Mouse (Mus musculus): Measurements from ENCODE around the gene Ncs1.

Ncs1 gene

GRCm38 (mm10) chr2:31282266-31282665 lies 36.6 kb downstream of the Ncs1 start:
- DNase-seq, result no peak

GRCm38 (mm10) chr2:31282880-31283279 lies 37.3 kb downstream of the Ncs1 start:
- DNase-seq, result no peak

DNA sequence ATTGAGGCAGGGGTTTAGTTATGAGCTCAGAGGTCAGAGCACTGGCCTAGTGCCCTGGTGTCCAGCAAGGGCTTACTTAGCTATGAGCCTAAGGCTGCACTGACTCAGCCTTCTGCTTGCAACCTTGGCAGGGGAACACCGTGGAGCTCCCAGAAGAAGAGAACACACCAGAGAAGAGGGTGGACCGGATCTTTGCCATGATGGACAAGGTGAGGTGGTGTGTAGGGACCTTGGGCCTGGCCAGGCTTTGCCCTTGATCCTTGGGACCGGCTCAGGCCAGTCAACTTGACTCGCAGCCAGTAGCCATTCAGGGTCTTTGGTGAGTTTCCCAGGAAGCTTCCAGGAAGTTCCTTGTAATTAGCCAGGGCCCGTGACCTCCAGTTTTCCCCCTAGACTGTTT lies 38.9 kb downstream of the Ncs1 start:
- DNase-seq, result no peak

GRCm38 (mm10) chr2:31291421-31291820 lies 45.8 kb downstream of the Ncs1 start:
- DNase-seq, result peak; percentile 81

- DNase-seq, result peak; percentile 90
These were observed 49.4 kb downstream of the Ncs1 start for GRCm38 (mm10) chr2:31294985-31295384.

GRCm38 (mm10) chr2:31296395-31296794 lies 50.8 kb downstream of the Ncs1 start:
- no peak for DNase-seq

GRCm38 (mm10) chr2:31297602-31298268 lies 52.1 kb downstream of the Ncs1 start:
- DNase-seq, result peak; percentile 61

DNA sequence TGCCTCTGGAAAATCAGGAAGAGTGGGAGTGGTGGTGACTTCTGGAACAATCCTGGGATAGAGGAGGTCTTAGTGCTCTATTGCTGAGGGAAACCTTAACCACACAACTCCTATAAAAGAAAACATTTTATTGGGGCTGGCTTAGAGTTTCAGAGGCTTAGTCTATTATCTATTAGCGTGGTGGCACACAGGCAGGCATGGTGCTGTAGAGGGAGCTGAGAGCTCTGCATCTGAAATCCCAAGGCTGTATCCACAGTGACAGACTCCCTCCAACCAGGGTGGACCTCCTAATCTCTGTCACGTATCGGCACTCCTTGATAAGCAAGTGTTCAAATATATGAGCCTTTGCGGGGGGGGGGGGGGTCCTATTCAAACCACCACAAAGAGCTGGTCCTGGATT lies 53.2 kb downstream of the Ncs1 start:
- DNase-seq, result no peak

GRCm38 (mm10) chr2:31299266-31299665 lies 53.6 kb downstream of the Ncs1 start:
- peak; percentile 22 for DNase-seq

GRCm38 (mm10) chr2:31299996-31300395 lies 54.4 kb downstream of the Ncs1 start:
- DNase-seq, result no peak

GRCm38 (mm10) chr2:31303177-31303576 lies 57.6 kb downstream of the Ncs1 start:
- DNase-seq, result no peak

- no peak for DNase-seq
These were observed 58.6 kb downstream of the Ncs1 start for GRCm38 (mm10) chr2:31304191-31304590.

DNA sequence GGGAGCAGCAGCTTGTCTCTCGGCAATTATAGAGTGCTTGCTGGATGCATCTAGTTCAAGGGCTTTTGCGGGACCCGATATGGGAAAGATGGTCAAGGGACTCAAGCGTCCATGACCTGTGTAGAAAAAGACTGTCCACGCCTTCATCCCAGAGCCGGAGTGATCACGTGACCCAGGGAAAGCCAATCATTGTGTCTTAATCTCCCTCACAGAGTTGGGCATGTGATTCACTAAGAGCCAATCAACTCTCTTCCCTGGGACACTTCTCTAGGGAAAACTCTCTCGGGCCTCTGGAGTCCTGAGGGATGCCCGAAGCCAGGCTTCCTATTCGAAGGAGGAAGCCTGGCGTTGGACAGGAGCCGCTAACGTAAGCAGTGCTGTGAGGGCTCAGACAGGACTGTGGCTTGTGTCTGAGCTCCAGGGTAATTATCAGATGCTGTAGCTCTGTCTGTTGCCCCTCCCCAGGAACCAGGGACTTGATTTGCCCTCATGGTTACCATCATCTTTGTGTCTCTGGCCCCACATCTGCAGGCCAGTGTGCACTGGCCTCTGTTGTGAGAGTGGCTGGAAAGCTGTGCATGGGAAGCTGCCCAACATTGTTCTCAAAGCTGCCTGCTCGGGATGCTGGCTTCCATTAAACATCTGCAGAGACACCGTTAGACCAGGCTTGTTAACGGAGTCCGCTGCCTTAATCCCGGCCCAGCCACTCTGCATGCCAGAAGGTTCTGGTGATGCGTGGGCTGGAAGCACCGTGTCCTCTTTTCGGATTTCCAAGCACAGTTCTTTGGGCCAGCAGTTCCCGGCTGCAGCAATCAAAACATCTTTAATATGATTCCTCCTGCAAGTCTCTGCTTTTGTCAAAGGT lies 59.4 kb downstream of the Ncs1 start:
- DNase-seq, result no peak

- peak; percentile 85 for DNase-seq
These were observed 60.1 kb downstream of the Ncs1 start for GRCm38 (mm10) chr2:31305684-31306083.

DNA sequence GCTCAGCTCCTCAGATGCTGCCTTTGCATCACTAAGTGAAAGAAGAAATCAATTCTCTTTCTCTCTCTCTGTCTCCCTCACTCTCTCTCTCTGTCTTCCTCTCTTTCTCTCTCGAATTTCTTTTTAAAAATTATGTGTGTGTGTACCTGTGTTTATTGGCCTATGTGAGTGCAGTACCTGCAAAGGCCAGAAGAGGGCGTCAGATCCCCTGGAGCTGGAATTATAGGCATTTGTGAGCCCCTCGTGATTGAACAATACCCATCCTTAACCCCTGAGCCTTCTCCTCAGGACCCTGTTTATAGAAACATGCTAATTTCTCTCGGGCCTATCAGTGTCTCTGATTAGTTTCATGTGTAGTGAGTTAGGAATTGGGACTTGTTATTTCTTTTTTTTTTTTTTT lies 62.6 kb downstream of the Ncs1 start:
- DNase-seq, result no peak

- DNase-seq, result no peak
These were observed 63.9 kb downstream of the Ncs1 start for GRCm38 (mm10) chr2:31309549-31309948.

DNA sequence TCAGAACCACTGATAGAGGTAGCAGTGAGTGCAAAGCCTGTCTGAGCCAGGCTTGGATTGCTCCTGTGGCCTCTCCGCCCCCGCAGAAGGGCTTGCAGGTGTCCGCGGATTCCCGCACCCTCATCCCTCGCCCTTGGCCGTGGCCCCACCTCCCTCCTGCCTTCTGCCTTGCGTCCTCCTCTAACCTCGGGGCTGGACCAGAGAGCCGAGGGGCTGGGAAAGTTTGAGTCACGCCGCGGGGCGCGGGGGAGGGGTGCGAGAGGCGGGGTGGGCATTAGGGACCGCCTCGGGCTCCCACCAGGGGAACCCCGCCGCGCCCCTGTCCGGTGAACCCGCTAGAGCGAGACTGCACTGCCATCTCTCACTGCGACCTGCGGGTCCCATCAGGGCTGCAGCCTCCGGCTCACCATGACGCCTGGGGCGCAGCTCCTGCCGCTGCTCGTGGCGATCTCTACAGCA lies 68.4 kb downstream of the Ncs1 start, which contains the start of gene Hmcn2:
TSS of gene Hmcn2 (plus strand) at position 409 of the 459 bp plus-strand sequence.
- no peak for DNase-seq

DNA sequence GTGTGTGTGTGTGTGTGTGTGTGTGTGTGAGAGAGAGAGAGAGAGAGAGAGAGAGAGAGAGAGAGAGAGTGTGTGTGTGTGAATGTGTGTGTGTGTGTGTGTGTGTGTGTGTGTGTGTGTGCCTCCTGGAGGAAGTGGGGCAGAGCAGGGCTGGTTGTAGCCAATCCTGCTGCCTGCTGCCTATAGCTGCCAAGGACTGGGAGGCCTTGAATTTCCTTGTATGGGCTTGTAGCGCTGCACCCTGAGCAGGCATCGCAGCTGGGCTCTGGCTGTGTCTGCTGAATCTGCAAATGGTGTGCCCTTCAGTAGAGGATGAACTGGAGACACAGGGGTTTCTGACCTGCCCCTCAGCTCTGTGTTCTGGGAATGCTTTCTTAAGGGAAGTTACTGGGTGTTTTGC lies 72.5 kb downstream of the Ncs1 start:
- DNase-seq, result no peak

GRCm38 (mm10) chr2:31319200-31319599 lies 73.6 kb downstream of the Ncs1 start:
- no peak for DNase-seq

DNA sequence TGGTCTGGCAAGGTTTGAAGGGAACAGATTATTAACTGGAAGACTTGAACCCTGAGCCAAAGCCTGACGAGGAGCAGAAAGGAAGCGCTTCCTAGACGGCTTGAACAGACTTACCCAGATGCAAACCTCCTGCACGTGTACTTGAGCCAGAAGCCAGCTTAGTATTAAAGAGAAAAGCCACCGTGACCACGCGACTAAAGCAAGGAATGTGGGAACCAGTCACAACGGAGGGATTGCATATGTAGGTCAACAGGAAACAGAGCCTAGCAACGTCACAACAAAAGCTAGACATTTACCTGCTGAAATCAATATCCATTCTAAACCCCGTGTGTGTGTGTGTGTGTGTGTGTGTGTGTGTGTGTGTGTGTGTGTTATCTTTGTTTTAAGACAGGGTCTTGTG lies 81.6 kb downstream of the Ncs1 start:
- DNase-seq, result no peak

- DNase-seq, result no peak
These were observed 92.2 kb downstream of the Ncs1 start for GRCm38 (mm10) chr2:31337706-31338330.

GRCm38 (mm10) chr2:31339826-31340225 lies 94.2 kb downstream of the Ncs1 start:
- DNase-seq, result no peak

- DNase-seq, result no peak
These were observed 96.3 kb downstream of the Ncs1 start for GRCm38 (mm10) chr2:31341726-31342535.

All from thymus, postnatal 4 days (tissue).